Mouse (Mus musculus) thymus, postnatal 4 days (tissue): ENCODE data around the gene Hs3st3b1.

Experiments used
- DNase-seq: peaks from one replicate; pipeline ENCODE4 v3.0.0; 2021

The Hs3st3b1 gene

DNA sequence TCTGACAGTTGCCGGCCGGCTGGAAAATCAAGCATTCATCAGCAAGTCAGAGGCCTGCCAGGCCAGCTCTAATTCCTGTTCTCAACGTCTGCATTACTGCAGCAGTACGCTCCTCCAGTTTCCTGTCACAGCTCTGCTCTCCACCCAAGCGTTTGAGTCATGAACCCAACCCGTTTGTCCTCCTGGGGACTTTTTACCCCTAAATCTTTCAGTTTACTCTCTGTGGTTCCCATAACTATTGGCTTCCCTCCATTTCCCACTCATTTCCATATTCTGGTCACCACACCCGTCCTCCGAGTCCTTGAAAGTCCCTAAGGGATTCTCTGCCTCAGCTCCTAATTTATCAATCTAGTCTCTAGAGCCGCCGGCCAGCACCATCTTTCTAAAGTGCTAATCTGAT, 42.8 kb downstream of the Hs3st3b1 start:
- DNase-seq, result no peak

- no peak for DNase-seq
These were observed 43.5 kb downstream of the Hs3st3b1 start for GRCm38 (mm10) chr11:63878616-63879015.

- no peak for DNase-seq
These were observed 59.3 kb downstream of the Hs3st3b1 start for GRCm38 (mm10) chr11:63862746-63863145.

- DNase-seq, result no peak
These were observed 60.1 kb downstream of the Hs3st3b1 start for GRCm38 (mm10) chr11:63861982-63862381.

GRCm38 (mm10) chr11:63851041-63851730, 70.9 kb downstream of the Hs3st3b1 start:
- no peak for DNase-seq

DNA sequence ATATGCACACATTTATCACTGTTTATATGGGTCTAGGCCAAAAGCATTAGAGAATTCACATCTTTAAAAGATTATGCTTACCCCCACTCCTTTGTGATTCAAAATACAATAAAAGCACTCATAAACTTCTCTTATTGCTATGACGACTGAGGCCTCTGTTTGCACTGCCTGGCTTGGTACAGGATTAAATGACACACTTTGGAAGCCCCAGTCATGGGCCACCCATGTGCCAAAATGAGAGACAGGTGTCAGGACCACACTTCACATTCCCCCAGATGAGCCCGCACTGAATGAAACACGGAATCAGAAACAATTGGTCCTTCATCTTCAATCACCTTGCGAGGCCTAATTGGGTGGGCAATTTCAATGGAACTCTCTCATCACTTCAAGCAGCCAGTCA, 71.8 kb downstream of the Hs3st3b1 start:
- DNase-seq, result no peak

DNA sequence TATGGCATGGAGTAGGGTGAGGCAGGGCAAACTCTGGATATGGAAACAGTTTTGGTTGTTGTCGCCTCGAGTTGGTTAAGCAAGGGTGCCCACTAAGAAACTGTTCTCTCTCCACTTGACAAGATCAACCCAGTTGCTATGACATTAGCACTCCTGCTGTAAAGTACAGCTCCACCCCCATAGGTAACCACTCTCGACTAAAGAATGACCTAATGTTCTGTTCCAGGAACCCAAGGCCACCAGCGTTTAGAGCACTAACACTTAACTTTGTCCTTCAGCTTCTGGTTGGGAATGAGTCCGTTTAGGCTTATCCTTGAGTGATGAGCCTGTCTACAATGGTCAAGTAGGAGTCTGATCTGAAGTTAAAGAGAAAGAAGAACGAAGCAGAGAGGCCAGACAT, 76.7 kb downstream of the Hs3st3b1 start:
- no peak for DNase-seq

GRCm38 (mm10) chr11:63844701-63845100, 77.4 kb downstream of the Hs3st3b1 start:
- DNase-seq, result no peak

DNA sequence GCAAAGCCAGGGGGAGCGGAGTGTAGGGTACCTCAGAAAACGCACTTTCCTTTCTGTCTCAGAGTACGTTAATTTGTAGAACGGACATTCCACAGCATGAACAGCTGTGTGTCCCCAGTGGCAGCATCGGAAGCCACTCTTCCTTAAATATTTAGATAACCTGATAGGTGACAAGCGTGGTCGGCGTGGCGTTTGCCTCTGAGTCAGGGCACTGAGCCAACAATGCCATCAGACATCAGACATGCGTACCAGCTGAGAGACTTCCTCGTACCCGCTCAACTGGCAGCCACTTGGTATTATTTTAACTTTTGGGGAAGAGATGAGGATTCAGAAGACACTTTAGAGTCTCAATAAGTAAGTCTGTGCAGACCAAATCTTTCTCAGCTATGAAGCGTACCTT, 84.6 kb downstream of the Hs3st3b1 start:
- no peak for DNase-seq
